Mouse (Mus musculus): Measurements from ENCODE around the gene Slamf7. TPM values are rescaled to one million over a fixed set of nuclear protein-coding genes. Genes with fewer than 3 reads are reported as not detected.

Gene Slamf7
- polyA plus RNA-seq, 3 experiments from 2014 or later: 8.5 to 62.5 (median 12.3) TPM

- ATAC-seq: no peak
These were observed 17.1 kb downstream of the Slamf7 start for GRCm38 (mm10) chr1:171635696-171636095.

DNA sequence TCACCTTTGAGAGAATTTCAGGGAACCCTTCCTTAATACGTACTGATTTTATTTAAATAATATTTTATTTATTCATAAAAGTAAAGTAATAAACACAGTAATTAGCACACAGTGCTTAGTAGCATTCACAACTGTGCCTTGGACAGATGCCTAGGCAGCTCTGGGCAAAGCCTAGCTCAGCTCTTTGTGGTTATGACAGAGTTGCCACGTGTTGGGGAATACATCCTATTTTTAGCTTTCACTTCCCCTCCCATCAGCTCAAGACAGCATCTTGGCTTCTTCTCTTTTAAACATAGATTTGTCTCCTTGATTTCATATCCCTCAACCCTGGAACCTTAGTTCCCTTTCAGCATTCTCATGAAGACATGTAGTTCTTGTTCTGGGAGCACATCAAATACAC lies 21.4 kb downstream of the Slamf7 start:
- peak; percentile 58 for ATAC-seq

DNA sequence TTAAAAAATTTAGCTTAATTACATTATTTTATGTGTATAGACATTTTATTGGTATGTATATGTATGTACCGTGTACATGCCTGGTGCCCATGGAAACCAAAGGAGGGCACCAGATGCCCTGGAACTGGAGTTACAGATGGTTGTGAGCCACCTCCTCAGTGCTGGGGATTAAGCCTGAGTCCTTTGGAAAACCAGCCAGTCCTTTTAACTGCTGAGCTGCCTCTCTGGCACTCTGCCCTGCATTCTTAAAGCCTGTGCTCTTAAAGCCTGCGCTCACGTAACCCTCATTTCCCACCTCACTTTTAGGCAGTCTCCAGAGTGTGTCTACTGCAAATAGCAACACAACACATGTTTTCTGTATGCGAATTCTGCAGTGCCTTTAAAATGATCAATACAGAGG lies 21.9 kb downstream of the Slamf7 start:
- no peak for ATAC-seq

DNA sequence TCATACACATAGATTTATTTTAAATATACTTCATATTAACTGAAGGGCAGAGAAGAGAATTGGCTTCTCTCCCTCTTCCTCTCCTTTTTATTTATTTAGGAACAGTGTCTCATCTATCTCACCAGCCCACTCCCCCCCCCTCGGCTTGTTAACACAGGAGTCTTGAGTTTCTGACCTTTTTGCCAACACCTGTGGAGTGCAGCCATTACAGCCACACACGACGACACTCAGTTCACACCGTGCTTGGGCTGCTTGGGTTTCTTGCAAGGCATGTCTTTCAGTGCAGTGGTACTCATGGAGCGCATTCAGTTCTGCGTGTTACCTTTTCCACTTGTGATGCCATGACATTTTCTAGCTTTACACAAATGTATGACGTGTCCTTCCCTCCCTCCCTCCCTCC lies 22.8 kb downstream of the Slamf7 start:
- ATAC-seq: no peak

GRCm38 (mm10) chr1:171629168-171629567 lies 23.7 kb downstream of the Slamf7 start:
- peak; percentile 17 for ATAC-seq

- ATAC-seq: peak; percentile 28
These were observed 25.0 kb downstream of the Slamf7 start for GRCm38 (mm10) chr1:171627801-171628200.

DNA sequence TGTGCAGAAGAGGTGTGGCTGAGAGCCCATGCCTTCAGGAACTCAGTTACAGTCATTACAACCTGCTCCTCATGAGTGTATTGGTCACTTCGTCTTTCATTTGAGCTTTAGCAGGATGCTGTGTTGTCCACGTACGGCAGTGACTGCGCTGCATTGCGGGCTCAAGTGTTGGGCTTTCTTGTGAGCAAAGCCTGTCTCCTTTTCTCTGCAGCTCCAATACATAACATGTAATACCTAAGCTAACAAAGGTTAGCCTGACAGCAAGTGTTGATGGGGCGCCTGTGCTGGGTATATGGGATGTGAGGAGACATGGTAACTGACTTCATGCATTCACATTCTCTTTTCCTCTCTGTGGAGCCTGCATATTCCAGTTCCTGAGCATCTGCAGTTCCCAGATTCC lies 32.7 kb downstream of the Slamf7 start:
- ATAC-seq: no peak

DNA sequence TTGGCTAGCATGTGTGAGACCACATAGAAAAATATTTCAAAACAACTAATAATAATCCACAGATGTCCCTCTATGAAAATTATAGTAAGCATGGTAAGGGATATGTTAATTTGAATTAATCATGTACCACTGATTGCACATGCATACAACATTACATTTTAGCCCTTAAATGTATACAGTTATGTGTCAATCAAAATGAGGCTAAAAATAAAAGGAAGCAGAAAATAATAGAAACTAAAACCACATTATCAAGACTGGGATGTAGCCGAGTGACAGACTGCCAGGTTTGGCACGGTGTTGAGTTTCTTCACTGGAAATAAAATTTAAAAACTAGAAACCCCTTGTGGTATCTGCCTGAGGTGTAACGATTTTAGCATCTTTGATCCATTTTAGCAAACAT lies 33.2 kb downstream of the Slamf7 start:
- no peak for ATAC-seq

GRCm38 (mm10) chr1:171619001-171619400 lies 33.8 kb downstream of the Slamf7 start:
- ATAC-seq: peak; percentile 72

GRCm38 (mm10) chr1:171616881-171617515 lies 35.8 kb downstream of the Slamf7 start:
- ATAC-seq: no peak

DNA sequence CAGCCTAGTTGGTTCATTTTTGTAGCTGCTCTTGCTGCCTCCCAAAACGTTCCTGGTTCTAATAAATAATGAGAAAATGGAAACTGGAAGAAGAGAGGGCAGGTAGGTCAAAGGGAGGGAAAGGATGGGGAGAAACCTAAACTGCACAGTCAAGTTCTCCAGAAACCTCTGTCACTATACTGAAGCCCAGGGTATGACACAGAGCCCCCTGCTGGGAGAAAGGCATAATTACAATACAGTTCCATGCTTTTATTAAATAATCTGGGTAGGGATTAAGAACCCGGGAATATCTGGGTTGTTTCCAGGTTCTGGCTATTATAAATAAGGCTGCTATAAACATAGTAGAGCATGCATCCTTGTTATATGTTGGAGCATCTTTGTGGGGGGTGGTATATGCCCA lies 38.9 kb downstream of the Slamf7 start:
- peak; percentile 39 for ATAC-seq

- no peak for ATAC-seq
These were observed 42.1 kb downstream of the Slamf7 start for GRCm38 (mm10) chr1:171610781-171611180.

DNA sequence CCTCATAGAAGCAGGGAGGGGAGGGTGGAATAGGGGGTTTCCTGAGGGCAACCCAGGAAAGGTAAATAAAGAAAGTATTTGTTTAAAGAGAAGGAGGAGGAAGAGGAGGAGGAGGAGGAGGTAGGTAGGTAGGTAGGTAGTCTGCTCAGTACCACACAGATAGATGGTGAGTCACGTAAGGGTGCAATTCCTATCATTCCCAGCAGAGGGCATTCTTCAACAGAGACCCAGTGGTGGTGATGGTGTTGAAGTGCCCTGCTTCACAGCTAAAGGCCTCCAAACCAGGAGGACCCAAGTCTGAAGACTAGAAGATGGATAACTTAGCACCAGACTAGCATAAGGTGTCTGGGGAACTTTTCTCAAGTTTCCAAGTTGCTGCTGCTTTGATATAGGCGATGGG lies 42.8 kb downstream of the Slamf7 start:
- ATAC-seq: no peak

DNA sequence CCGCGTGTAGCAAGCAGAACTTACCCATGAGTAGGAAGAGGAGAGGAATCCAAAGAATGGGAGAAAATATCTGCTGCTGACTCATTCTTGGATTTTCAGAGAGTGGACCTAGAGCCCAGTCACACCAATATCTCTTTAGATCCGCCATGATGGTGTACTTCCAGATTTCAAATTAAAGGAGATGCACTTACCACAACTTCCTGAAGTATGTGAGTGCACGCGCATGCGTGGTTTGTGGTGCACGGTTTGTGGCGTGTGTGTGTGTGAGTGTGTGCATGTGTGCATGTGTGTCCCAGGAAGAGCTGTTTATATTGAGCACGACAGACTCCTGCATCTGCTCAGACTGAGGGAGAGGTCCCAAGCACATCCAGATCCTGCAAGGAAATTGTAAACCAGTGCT lies 45.7 kb downstream of the Slamf7 start, which contains the start of gene Ly9:
Gene Ly9 (minus strand): TSS at position 235 of the 400 bp plus-strand sequence.
- peak; percentile 88 for ATAC-seq

DNA sequence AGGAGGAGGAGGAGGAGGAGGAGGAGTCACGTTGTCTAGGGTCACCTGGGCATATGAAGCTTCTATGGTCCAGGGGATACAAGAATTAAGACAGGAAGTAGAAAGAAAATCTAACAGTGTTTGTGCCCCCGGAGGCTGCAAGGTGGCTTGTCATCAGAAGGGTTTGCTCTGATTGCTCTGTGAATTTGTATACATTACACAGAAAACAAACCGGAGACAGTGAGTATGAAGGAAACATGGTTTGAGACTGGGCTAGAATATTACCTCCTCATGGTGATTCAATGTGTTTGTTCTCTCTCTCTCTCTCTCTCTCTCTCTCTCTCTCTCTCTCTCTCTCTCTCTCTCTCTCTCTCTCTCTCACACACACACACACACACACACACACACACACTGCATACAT lies 46.2 kb downstream of the Slamf7 start:
- peak; percentile 26 for ATAC-seq

- no peak for ATAC-seq
These were observed 48.1 kb downstream of the Slamf7 start for GRCm38 (mm10) chr1:171604686-171605085.

- no peak for ATAC-seq
These were observed 68.3 kb downstream of the Slamf7 start for GRCm38 (mm10) chr1:171584584-171584983.

Other genes starting within 250 kb of the Slamf7 start
- gene Usf1, start 241.7 kb downstream of the Slamf7 start, polyA plus RNA-seq (2017; shearing (Covaris generic)): 10 to 100 TPM; 46.9 to 62.6 (median 57.2) TPM
- 10 to 100 TPM in 2 of 3 experiments, 1 to 10 TPM in 1; 9.8 to 17.9 (median 12.6) TPM for gene Tstd1, start 234.2 kb downstream of the Slamf7 start, polyA plus RNA-seq (2017; shearing (Covaris generic))
- gene F11r, start 215.5 kb downstream of the Slamf7 start, polyA plus RNA-seq (2017; shearing (Covaris generic)): 1 to 10 TPM in 1 of 3 experiments, under 1 TPM in 2; 0.32 to 1.0 (median 0.55) TPM
- gene Alyref2, start 149.6 kb downstream of the Slamf7 start, polyA plus RNA-seq (2017; shearing (Covaris generic)): 10 to 100 TPM in 2 of 3 experiments, 1 to 10 TPM in 1; 8.9 to 13.0 (median 10.3) TPM
- gene Itln1, start 117.7 kb downstream of the Slamf7 start, polyA plus RNA-seq (2017; shearing (Covaris generic)): not detected
- 1 to 10 TPM in 1 of 3 experiments, under 1 TPM in 1, not detected in 1; 0.20 to 1.6 TPM for gene Cd244a, start 93.8 kb downstream of the Slamf7 start, polyA plus RNA-seq (2017; shearing (Covaris generic))
- gene Ly9, start 45.6 kb downstream of the Slamf7 start, polyA plus RNA-seq (2017; shearing (Covaris generic)): 10 to 100 TPM; 58.2 to 92.2 (median 79.1) TPM
- gene Cd48, start 29.0 kb upstream of the Slamf7 start, polyA plus RNA-seq (2017; shearing (Covaris generic)): 1,000 to 10,000 TPM in 1 of 3 experiments, 100 to 1,000 TPM in 2; 432 to 1,060 (median 516) TPM
- 10 to 100 TPM; 66.4 to 89.8 (median 82.8) TPM for gene Slamf1, start 114.1 kb upstream of the Slamf7 start, polyA plus RNA-seq (2017; shearing (Covaris generic))
- 100 to 1,000 TPM; 219 to 268 (median 234) TPM for gene Cd84, start 186.7 kb upstream of the Slamf7 start, polyA plus RNA-seq (2017; shearing (Covaris generic))
- gene Gm10521, start 242.6 kb upstream of the Slamf7 start, polyA plus RNA-seq (2017; shearing (Covaris generic)): 1 to 10 TPM; 1.4 to 2.7 (median 2.5) TPM

Data from inflammation-experienced regulatory T-cells, adult 6 months (primary cell).